Mouse (Mus musculus): ENCODE measurements around the gene H2afb3.
"Not testable (repeated sequence)": the region's sequence is repeated elsewhere in the genome, so short reads cannot be mapped to it uniquely, and the experiment has no call there.

Gene H2afb3

DNA sequence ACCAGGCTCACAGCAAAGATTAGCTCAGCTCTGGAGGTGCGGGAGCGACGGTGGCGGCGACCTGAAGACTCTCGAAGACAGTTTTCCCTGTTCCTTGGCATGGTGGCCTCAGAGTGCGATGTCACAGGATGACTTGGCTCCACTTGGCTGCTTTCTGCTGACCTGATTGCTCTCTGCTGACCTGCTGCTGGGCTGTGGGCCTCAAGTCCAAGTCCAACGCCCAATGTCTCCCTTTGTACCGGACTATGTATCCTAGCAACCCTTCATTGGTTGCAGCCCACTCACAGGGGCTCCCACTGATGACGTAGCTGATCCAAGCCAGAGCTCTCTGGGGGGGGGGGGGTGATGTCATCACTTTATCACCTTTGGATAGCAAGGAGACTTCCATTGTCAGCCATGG is at the start of gene H2afb3:
TSS of gene H2afb3 (minus strand) at position 101 of the 400 bp plus-strand sequence.
- in situ Hi-C loops (cut with MboI, MseI), result not testable (repeated sequence)

DNA sequence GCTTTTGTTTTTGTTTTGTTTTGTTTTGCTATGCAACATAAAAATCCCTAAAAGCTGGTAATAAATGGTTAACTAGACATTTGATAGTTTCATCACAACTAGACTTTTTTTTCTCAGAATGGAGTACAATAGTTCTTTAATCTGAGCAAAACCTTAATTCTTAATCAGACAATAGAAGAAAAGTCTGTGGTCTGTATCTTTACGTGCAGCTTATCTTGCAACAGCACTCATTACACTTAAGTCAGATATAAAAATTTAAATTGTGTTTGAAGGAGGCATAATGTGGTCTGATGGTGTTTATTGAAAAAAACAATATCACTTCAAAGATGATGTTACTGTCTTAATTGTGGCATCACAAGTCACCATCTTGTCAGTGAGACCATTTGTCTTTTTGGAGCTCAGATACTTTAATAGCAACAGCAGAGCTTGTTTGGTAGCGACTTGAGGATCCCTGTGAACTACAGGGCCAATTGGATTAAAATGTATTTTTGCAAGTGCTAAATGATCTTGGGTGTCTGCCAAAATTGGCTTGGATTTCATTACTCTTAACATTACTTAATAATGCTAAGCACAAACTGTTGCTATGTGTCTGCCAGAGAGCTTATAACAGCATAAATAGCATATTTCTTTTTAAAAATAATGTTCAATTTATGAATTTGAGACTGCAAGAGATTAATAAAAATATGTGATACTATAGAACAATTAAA is 11.3 kb downstream of the H2afb3 start:
- in situ Hi-C loops (cut with MboI, MseI), result no loop called here

DNA sequence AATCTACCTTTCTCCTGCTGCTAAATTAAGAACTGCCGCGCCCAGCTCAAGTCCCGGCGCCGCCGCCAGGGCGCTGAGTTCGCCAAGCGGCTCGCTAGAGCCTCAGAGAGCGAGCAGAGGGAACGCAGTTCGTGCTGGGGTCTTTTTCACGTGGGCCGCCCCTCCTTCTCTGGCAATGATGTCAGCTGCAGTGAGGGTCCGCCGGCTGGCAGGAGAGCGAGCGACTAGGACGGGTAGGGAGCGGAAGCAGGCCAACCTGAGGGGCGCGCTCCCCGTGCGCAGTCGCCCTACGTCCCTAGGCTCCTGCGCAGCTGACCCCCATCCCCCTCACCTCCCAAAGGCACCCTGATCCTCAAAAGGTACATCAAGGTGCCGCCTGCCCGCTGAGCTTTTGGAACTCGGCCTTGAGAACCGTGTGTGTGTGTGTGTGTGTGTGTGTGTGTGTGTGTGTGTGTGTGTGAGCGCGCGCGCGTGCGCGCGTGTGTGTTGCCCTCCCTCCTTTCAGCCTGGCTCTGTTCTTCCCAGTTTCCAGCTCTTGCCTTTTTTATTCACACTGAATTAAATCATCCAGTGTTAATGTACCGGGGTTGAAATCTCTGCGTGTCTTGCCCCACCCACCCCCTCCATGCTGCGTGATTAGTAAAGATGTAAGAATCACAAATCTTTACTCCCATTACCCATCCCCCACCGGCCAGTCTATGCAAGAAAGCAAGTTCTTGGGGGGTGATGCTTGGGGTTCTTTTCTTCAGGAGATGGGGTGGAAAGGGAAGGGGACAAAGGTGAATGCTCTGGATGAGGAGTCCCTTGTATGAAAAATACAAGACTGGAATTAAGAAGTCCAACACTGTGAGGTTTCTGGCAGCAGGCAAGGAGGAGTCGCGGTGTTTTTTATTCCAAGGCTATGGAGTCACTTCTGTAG is 19.8 kb downstream of the H2afb3 start:
- in situ Hi-C loops (cut with MboI, MseI), result no loop called here

DNA sequence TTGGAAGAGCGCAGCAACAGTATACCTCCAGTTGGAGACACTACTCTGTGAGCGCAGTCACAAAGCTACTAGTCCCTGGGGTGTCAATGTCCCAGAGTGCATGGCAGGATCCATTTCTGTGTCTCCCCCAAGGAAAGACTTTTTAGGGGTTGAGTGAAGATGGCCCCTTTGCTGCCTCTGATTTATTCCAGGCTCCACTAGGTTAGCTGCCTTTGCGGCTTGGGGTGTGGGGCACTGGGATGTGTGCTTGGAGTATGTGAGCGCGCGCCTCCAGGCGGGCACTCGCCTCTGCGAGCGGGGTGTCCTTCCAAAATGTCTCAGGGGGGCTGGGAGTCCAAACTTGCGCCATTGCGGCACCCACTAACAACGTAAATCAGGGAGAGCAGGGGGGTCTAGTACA is 21.2 kb downstream of the H2afb3 start:
- in situ Hi-C loops (cut with MboI, MseI), result no loop called here

DNA sequence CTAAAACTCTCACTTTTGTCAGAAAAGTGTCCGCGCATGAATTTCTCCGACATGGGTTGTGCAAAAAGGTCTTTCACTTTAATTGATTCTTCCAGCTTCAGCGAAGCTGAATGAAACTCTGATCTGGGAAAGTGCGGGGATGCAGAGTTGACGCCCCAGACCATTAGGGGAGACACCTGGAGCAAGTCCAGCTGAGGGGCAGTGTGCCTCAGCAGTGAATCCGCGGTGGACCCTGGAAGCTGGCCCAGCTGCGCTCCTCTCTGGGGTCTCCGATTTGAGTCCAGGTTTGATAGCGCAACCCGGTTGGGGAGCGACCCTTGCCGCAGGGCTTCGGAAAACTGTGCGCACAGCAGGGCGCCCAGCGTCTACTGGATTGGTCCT is 22.0 kb downstream of the H2afb3 start:
- in situ Hi-C loops (cut with MboI, MseI), result no loop called here

DNA sequence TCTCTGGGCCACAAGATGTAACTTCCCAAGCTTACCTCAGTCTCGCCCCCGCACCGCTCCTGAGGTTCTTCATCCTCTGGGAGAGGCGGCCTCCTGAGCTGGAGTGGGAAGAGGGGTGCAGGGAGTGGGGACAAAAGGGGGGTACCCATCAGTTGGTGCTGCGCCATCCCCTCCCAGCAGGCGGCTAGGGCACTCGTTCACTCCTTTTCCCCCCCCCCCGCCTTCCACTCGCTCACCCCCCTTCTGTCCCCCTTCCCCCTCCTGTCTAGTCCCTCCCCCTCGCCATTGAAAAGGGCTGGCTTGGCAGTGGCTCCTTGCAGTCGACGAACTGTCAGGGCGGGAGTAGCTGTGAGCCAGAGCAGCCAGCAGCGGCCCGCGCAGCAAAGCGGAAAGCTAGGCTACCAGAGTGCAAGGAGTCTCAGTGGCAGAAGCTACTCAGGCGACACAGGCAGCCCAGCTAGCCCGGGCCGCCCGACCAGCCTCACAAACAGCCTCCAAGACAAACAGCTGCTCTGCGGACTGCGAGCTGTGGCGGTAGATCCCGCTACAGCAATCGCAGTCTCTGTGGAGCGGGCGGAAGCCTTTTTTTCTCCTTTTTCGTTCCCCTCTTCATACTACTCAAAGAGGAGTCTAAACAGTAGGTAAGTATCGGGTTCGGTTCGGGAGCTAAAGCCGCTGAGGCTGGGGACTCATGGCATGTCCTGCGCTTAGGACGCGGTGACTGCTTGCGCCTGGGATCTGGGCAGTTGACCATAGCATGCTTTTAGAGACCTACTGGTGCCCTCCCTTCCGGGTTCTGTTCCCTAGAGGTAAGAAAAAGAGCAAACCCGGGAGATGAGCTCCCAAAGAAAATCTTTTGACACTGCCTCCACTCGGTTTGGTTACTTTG is 22.6 kb downstream of the H2afb3 start, which contains the start of gene Pcdh11x:
TSS of gene Pcdh11x (plus strand) at position 249 of the 889 bp plus-strand sequence.
- in situ Hi-C loops (cut with MboI, MseI), result no loop called here

DNA sequence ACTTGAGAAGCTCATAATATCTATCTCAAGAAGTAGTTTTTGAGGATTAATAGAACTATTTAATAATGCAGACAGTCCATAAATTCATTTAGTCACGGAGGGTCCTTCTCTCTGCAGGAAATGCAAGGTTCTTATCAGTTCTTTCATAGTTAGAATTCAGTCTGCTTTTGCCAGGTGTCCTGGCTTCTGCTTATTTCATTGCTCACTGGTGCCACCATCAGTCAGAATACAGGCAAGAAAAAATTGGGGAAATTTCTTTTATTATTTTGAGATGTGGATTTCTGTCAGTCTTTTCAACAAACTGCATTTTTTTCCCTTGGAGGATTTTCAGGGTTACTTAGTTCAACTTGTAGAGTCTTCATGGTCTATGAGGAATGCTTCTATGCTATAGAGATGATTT is 25.4 kb downstream of the H2afb3 start:
- in situ Hi-C loops (cut with MboI, MseI), result no loop called here

DNA sequence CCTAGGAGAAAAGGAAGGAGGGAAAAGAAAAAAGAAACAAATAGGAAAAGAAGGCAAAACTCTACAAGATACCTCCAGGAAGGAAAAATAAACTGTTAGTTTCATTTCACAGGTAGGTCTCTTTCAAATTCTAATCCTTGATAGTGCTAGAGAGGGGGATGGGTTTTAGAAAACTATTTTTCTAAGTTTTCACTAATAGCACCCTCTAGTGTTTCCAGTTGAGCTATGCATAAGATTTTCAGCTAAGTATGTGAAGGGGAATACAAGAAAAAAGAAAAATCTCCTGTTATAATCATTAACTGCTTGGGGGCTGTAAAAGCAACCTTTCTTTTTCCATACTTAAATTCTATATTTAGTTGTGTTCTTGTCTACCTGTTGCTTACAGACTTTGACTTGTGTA is 27.4 kb downstream of the H2afb3 start:
- in situ Hi-C loops (cut with MboI, MseI), result no loop called here

Measured in T-helper 1 cell (primary cell).